Mouse (Mus musculus) liver, adult 2 months (tissue): Measurements from ENCODE around the gene Glmn. TPM values are rescaled to one million over a fixed set of nuclear protein-coding genes. Genes with fewer than 3 reads are reported as not detected.
A peak's percentile ranks its signal among the peaks of the same experiment; 100 is the strongest.

Source experiments
- DNase-seq: peaks from one replicate; pipeline ENCODE4 v3.0.0-alpha.2; 2011; ENCODE audit warnings: low read depth, low spot score; ENCODE audit errors: extremely low read depth
- H3K27ac ChIP-seq: fragments of 200-500 bp; replicated peaks from 2 replicates; pipeline ENCODE4 v1.5.1; 2012; ENCODE audit warnings: low read depth, mild to moderate bottlenecking, control low read depth, inconsistent platforms, low read length; ENCODE audit not compliant: insufficient read depth
- H3K27me3 ChIP-seq: fragments of 200-500 bp; 2 replicates; pipeline ENCODE4 v1.6.1; 2012; ENCODE audit warnings: mild to moderate bottlenecking, moderate library complexity, low read length, inconsistent platforms; ENCODE audit not compliant: control insufficient read depth, insufficient read depth
- H3K36me3 ChIP-seq: fragments of 200-500 bp; 2 replicates; pipeline ENCODE4 v1.6.1; 2012; ENCODE audit warnings: low read length, inconsistent platforms; ENCODE audit not compliant: control insufficient read depth, insufficient read depth
- H3K4me1 ChIP-seq: fragments of 200-500 bp; 2 replicates; pipeline ENCODE4 v1.6.1; 2011; ENCODE audit warnings: low read length; ENCODE audit not compliant: control insufficient read depth, insufficient read depth
- H3K4me3 ChIP-seq: fragments of 200-500 bp; 2 replicates; pipeline ENCODE4 v1.5.1; 2011; ENCODE audit warnings: low read depth, mild to moderate bottlenecking, control low read depth, low read length, moderate library complexity; ENCODE audit not compliant: insufficient read depth
- H3K79me2 ChIP-seq: fragments of 200-500 bp; 2 replicates; pipeline ENCODE4 v1.6.1; 2012; ENCODE audit warnings: inconsistent platforms, mild to moderate bottlenecking, low read length, moderate library complexity; ENCODE audit not compliant: control insufficient read depth, insufficient read depth
- H3K9ac ChIP-seq: fragments of 200-500 bp; 2 replicates; pipeline ENCODE4 v1.6.1; 2012; ENCODE audit warnings: low read depth, mild to moderate bottlenecking, control low read depth, inconsistent platforms, low read length
- CTCF ChIP-seq: fragments of 200-500 bp; IDR thresholded peaks from 2 replicates; pipeline ENCODE4 v1.5.1; 2011; ENCODE audit warnings: low read depth, low read length, control low read depth
- POLR2A ChIP-seq: fragments of 200-500 bp; IDR thresholded peaks from 2 replicates; pipeline ENCODE4 v1.6.1; 2011; ENCODE audit warnings: low read length, control low read depth; ENCODE audit not compliant: insufficient read depth; ENCODE audit errors: extremely low read depth
- WGBS: fragments of 180-500 bp; shearing (Covaris S2); methylation state at CpG from one replicate; pipeline ENCODE4 v1.1.7; 2018; 5-methylcytosine and 5-hydroxymethylcytosine counted together
- polyA plus RNA-seq: library from polyadenylated mRNA; depleted of rRNA; stranded (reverse); fragments of >200 nt; gene quantifications from 2 replicates; pipeline ENCODE4 v1.2.3, GENCODE M21; 2012; rRNA removed
- total RNA-seq: library from RNA; depleted of rRNA; stranded (reverse); fragments of >200 nt; gene quantifications from 2 replicates; pipeline ENCODE4 v1.2.3, GENCODE M21; 2014; rRNA removed

Gene Glmn
- 3.8 and 4.0 TPM in 2 replicates for total RNA-seq
- polyA plus RNA-seq = 0.27 and 0.45 TPM in 2 replicates

DNA sequence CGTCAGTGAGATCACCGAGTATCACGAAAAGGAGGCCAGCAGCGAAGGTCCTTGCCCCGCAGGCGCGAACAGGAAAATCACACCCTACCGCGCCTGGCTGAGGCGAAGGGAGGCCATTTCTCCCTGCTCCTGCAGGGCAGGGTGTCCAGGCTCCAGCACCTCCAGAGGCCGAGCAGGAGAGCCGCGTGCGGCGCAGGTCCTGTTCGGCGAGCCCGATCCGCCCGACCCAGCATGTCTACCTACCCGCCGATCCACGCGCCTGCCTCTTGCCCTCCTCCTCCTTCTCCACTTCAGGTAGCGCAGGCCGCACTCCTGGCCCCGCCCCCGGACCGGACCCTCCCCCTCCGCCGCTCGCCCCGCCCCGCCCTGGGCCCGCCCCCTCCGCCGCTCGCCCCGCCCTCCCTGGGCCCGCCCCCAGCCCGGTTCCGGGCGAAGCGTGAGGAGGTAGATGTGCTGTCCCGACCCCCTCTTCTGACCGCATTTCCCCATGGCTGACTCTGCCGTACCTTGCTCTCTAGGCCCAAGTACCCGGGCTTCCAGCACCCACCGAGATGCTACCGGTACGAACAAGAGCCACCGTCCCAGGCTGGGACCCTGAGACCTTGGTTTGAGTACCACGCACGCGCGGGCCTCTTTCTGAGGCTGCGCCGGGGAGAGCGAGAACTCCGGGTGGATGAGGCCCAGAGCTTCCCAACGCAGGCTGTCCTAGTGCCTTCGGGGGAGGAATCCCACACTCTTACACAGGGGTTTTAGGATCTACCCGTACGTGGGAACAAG lies at the start of gene Glmn, which contains the start of gene Rpap2:
Gene Glmn (minus strand): TSS at position 588 of the 777 bp plus-strand sequence.
Gene Rpap2 (plus strand): TSS at position 73 of the 777 bp plus-strand sequence.
- H3K4me1 ChIP-seq = no peaks in the 10 kb centered on the region
- no peaks in the 10 kb centered on the region for H3K79me2 ChIP-seq
- under 1% methylated on average over 44 of the region's 64 CpGs for WGBS
- H3K27me3 ChIP-seq = no peaks in the 10 kb centered on the region
- DNase-seq = peak; percentile 73
- peak within 1 kb of the TSS; percentile 98 for H3K4me3 ChIP-seq
- peak within 1 kb of the TSS; percentile 87 for H3K9ac ChIP-seq
- peak within 1 kb of the TSS; percentile 87 for H3K27ac ChIP-seq
- peaks cover 10% of the 10 kb centered on the region for H3K36me3 ChIP-seq
- TF ChIP-seq POLR2A (peak; percentile 58), CTCF (no peak)

DNA sequence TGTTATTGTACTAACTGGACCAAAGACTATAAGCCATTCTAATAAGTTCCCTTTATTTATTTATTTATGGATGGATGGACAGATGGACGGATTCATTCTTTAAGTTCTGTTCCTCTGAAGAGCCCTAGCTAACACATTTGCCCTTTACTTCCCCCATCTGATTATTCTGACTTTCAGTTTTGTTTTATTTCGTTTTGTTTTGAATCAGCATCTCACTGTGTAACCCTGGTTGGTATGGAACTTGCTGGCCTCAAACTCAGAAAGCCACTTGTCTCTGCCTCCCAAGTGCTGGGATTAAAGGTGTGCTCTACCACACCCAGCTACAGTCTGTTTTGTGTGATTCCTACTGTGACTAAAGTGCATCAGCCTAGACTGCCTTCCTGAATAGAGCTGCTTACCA lies 48.2 kb upstream of the Glmn start:
- Histone ChIP-seq H3K4me3 (no peak overlapping the region), H3K79me2 (no peaks in the 10 kb centered on the region), H3K27ac (no peak overlapping the region), H3K4me1 (no peaks in the 10 kb centered on the region), H3K36me3 (peaks cover 10% of the 10 kb centered on the region; the same call in 1 of the 2 replicates), H3K27me3 (no peaks in the 10 kb centered on the region), H3K9ac (no peak overlapping the region)
- TF ChIP-seq POLR2A (no peak), CTCF (no peak)
- peak; percentile 13 for DNase-seq
- WGBS = 89% methylated on average over 2 of the region's 2 CpGs

GRCm38 (mm10) chr5:107644595-107644994 lies 46.9 kb upstream of the Glmn start:
- Histone ChIP-seq H3K36me3 (peaks cover 11% of the 10 kb centered on the region; the same call in 1 of the 2 replicates), H3K4me1 (no peaks in the 10 kb centered on the region), H3K79me2 (no peaks in the 10 kb centered on the region), H3K4me3 (no peak overlapping the region), H3K9ac (no peak overlapping the region), H3K27ac (no peak overlapping the region), H3K27me3 (no peaks in the 10 kb centered on the region)
- TF ChIP-seq CTCF (no peak), POLR2A (no peak)
- 86% methylated on average over 2 of the region's 2 CpGs for WGBS
- no peak for DNase-seq

DNA sequence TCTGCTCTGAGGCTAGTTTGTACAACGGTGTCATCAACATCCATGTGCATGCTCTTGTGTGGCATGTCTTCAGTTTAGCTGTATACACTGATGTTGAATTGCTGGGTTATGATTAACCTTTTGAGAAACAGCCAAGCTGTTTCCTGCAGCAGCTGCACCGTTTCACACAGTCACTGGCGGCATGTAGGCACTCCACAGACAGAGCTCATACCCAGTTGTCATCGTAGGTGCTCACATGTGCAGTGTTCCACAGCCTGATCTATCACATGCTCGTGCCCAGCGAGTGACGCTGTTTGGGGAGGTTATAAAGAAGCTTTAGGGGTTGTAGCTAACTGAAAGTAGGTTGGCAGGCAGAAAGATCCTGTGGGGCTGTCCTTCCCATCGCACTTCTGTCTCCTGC lies 40.7 kb upstream of the Glmn start:
- Histone ChIP-seq H3K4me1 (no peaks in the 10 kb centered on the region), H3K27me3 (no peaks in the 10 kb centered on the region), H3K79me2 (no peaks in the 10 kb centered on the region), H3K4me3 (no peak overlapping the region), H3K36me3 (peaks cover 17% of the 10 kb centered on the region), H3K9ac (no peak overlapping the region), H3K27ac (no peak overlapping the region)
- no peak for DNase-seq
- no peak for TF ChIP-seq POLR2A
- TF ChIP-seq CTCF = no peak
- WGBS = 78% methylated on average over 8 of the region's 8 CpGs

DNA sequence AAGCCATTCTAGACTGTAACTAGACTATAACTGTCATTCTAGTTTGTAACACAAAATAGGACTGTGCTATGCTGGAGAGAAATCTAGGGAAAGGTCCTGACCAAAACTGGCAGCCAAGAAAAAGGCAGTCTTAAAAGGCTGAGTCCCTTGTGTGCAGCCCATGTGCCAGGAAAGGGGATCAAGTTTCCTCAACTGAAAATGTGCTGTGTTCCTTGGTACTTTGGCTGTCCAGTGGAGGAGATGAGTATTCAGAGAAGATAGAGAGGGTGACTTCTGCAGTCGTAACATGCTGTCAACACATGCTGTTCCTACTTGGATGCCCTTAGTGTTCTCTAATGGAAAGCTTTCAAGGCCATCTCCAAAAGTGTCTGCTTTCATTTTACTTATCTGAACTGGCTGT lies 39.4 kb upstream of the Glmn start:
- Histone ChIP-seq H3K4me1 (no peaks in the 10 kb centered on the region), H3K36me3 (peaks cover 14% of the 10 kb centered on the region), H3K9ac (no peak overlapping the region), H3K27ac (no peak overlapping the region), H3K4me3 (no peak overlapping the region), H3K27me3 (no peaks in the 10 kb centered on the region), H3K79me2 (no peaks in the 10 kb centered on the region)
- TF ChIP-seq CTCF = no peak
- DNase-seq = peak; percentile 21
- WGBS = 74% methylated on average over 1 of the region's 1 CpGs

GRCm38 (mm10) chr5:107633651-107634050 lies 36.0 kb upstream of the Glmn start:
- peaks cover 23% of the 10 kb centered on the region for H3K36me3 ChIP-seq
- TF ChIP-seq POLR2A (no peak), CTCF (no peak)
- no peak overlapping the region for H3K4me3 ChIP-seq
- no peak overlapping the region for H3K27ac ChIP-seq
- 97% methylated on average over 4 of the region's 4 CpGs for WGBS
- no peaks in the 10 kb centered on the region for H3K79me2 ChIP-seq
- no peak for DNase-seq
- H3K4me1 ChIP-seq = no peaks in the 10 kb centered on the region
- no peaks in the 10 kb centered on the region for H3K27me3 ChIP-seq
- H3K9ac ChIP-seq = no peak overlapping the region
